ENCODE assay signal across 25 mouse cellular contexts in the genomic region with DNA sequence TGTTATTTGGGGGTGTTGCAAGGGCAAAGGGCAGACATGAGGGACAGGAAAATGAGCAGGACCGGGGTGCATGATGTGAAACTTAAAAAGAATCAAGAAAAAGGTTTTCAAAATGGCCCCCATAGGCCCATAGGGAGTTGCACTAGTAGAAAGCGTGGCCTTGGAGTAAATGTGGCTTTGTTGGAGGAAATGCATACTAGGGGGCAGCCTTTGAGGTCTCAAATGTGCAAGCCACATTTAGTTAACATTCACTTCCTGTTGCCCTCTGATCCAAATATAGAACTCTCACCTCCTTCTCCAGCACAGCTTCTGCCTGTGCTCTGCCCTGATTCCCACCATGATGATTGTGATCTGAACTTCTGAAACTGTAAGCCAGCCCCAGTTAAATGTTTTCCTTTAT.
"Had no signal": no experiment of that assay in that cellular context is flagged by ENCODE, and none has a peak within 500 bp of the region (broad histone marks: within the 10 kb centered on the region; RNA-seq: fewer than 3 reads in every experiment).

No protein-coding gene starts in this region.

- H3K9me3 ChIP-seq: hindbrain, embryonic 15.5 days; kidney, embryonic 15.5 days; limb, embryonic 13.5 days; limb, embryonic 15.5 days; liver, embryonic 12.5 days had no signal

- DNase-seq: gastrocnemius, postnatal 10 days; gastrocnemius, postnatal 25 days; heart, adult 11 months; heart, adult 2 months; heart, postnatal 4 days; kidney, adult 11 months; kidney, adult 2 months; kidney, adult 9 months; kidney, postnatal 14 days; kidney, postnatal 36 days; layer of hippocampus, adult 9-11 months; layer of hippocampus, postnatal 36 days; left cerebral cortex, postnatal 4 days had no signal

- H3K9ac ChIP-seq: heart, embryonic 13.5 days; heart, embryonic 15.5 days; hindbrain, embryonic 13.5 days; hindbrain, embryonic 15.5 days; kidney, embryonic 15.5 days; limb, embryonic 13.5 days; limb, embryonic 15.5 days; liver, embryonic 12.5 days had no signal

- H3K4me1 ChIP-seq: heart, embryonic 15.5 days; hindbrain, embryonic 15.5 days; limb, embryonic 13.5 days; limb, embryonic 15.5 days had no signal

- H3K36me3 ChIP-seq: heart, embryonic 13.5 days; heart, embryonic 15.5 days; hindbrain, embryonic 13.5 days; hindbrain, embryonic 15.5 days; kidney, embryonic 15.5 days; limb, embryonic 13.5 days; limb, embryonic 15.5 days; liver, embryonic 12.5 days had no signal

- H3K27me3 ChIP-seq: heart, embryonic 13.5 days; heart, embryonic 15.5 days; hindbrain, embryonic 13.5 days; hindbrain, embryonic 15.5 days; kidney, embryonic 15.5 days; limb, embryonic 13.5 days; limb, embryonic 15.5 days; liver, embryonic 12.5 days had no signal

- H3K4me2 ChIP-seq: heart, embryonic 11.5 days; heart, embryonic 13.5 days; heart, embryonic 15.5 days; hindbrain, embryonic 13.5 days; hindbrain, embryonic 15.5 days; kidney, embryonic 15.5 days; limb, embryonic 13.5 days; limb, embryonic 15.5 days; liver, embryonic 12.5 days had no signal

- H3K27ac ChIP-seq: heart, adult 2 months; heart, embryonic 13.5 days; heart, embryonic 15.5 days; hindbrain, embryonic 13.5 days; hindbrain, embryonic 15.5 days; hindbrain, postnatal 0 days; kidney, embryonic 15.5 days; kidney, postnatal 0 days; limb, embryonic 13.5 days; limb, embryonic 15.5 days; liver, embryonic 12.5 days had no signal

- H3K4me3 ChIP-seq: heart, adult 2 months; heart, embryonic 13.5 days; heart, embryonic 15.5 days; hindbrain, embryonic 13.5 days; hindbrain, embryonic 15.5 days; kidney, embryonic 15.5 days; limb, embryonic 13.5 days; limb, embryonic 15.5 days; liver, embryonic 12.5 days had no signal

- ATAC-seq: hindbrain, postnatal 0 days; intestine, embryonic 16.5 days; liver, embryonic 12.5 days had no signal
